Mouse (Mus musculus) limb, embryonic 14.5 days (tissue): ENCODE data around the gene Tagln. TPM values are rescaled to one million over a fixed set of nuclear protein-coding genes. Genes with fewer than 3 reads are reported as not detected.

ENCODE experiments used
- ATAC-seq: fragments of 200-750 bp; cut with Nextera tagmentation; 2 replicates; pipeline ENCODE4 v1.8.0; 2017; ENCODE audit warnings: low read depth, moderate number of reproducible peaks, moderate TSS enrichment; ENCODE audit not compliant: low FRiP score
- DNase-seq: peaks from one replicate; pipeline ENCODE4 v3.0.0-alpha.2; 2015; ENCODE audit warnings: low spot score
- H3K27ac ChIP-seq: fragments of 300-500 bp; sonication (generic); replicated peaks from 2 replicates; pipeline ENCODE4 v1.5.1; 2014; ENCODE audit warnings: low read depth, mild to moderate bottlenecking, low read length, moderate library complexity, mixed read lengths
- H3K27me3 ChIP-seq: fragments of 300-500 bp; sonication (generic); 2 replicates; pipeline ENCODE4 v1.6.1; 2014; ENCODE audit warnings: low read length, mixed read lengths; ENCODE audit not compliant: control insufficient read depth, insufficient read depth
- H3K36me3 ChIP-seq: fragments of 300-500 bp; sonication (generic); 2 replicates; pipeline ENCODE4 v1.6.1; 2014; ENCODE audit warnings: mild to moderate bottlenecking, low read length, moderate library complexity, mixed read lengths; ENCODE audit not compliant: control insufficient read depth, insufficient read depth
- H3K4me1 ChIP-seq: fragments of 300-500 bp; sonication (generic); 2 replicates; pipeline ENCODE4 v1.6.1; 2014; ENCODE audit warnings: antibody characterized with exemption, low read length, mixed read lengths; ENCODE audit not compliant: control insufficient read depth, insufficient read depth
- H3K4me2 ChIP-seq: fragments of 300-500 bp; sonication (generic); replicated peaks from 2 replicates; pipeline ENCODE4 v1.6.1; 2014; ENCODE audit warnings: low read depth, mild to moderate bottlenecking, low read length, moderate library complexity; ENCODE audit not compliant: severe bottlenecking
- H3K4me3 ChIP-seq: fragments of 300-500 bp; sonication (generic); replicated peaks from 2 replicates; pipeline ENCODE4 v1.5.1; 2014; ENCODE audit warnings: low read length
- H3K9ac ChIP-seq: fragments of 300-500 bp; sonication (generic); 2 replicates; pipeline ENCODE4 v1.6.1; 2014; ENCODE audit warnings: mild to moderate bottlenecking, low read depth, low read length, moderate library complexity; ENCODE audit not compliant: severe bottlenecking
- H3K9me3 ChIP-seq: fragments of 300-500 bp; sonication (generic); 2 replicates; pipeline ENCODE4 v1.6.1; 2016; ENCODE audit warnings: low read length; ENCODE audit not compliant: control insufficient read depth
- POLR2A ChIP-seq: fragments of 200-500 bp; IDR thresholded peaks from 2 replicates; pipeline ENCODE4 v1.8.0; 2012; ENCODE audit warnings: inconsistent platforms, mild to moderate bottlenecking, moderate library complexity, borderline replicate concordance; ENCODE audit not compliant: insufficient read depth, insufficient read length; ENCODE audit errors: extremely low read depth
- WGBS: fragments of 180-500 bp; shearing (Covaris S2); extraction: QIAGEN DNeasy Blood & Tissue Kit; methylation state at CpG from one replicate; pipeline ENCODE4 v1.1.7; 2014; 5-methylcytosine and 5-hydroxymethylcytosine counted together
- polyA plus RNA-seq, 2 experiments: library from polyadenylated mRNA; depleted of rRNA in 1 of 2; stranded (reverse) in 1 of 2; unstranded in 1 of 2; fragments of >200 nt; fragmentation: Nextera tagmentation in 1 of 2; extraction: Ambion mirVana in 1 of 2; gene quantifications; 2 replicates each; pipeline versions ENCODE4 v1.2.1 to v1.2.3; 2012 to 2014

Tagln gene
- polyA plus RNA-seq, 2 experiments, result 29.8 to 35.7 TPM

DNA sequence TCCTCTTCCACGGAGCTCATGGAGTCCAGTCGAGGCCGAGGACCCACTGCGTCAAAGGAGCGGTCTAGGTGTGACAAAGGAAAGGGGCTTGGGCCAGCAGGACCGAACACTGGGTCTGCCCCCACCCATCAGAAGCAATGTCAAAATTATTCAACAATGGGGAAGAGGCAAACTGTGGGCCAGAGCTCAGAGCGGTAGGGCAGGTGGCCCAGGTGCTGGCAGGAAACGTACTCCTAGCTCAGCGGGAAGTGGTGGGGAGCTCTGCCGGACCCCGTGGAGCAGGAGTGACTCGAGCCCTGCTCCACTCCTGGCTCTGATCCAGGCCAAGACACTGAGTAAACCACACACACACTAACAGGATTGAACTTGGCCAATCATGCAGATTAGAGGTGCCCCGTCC lies 9.9 kb upstream of the Tagln start:
- DNase-seq, result no peak
- Histone ChIP-seq H3K36me3 (peaks cover 97% of the 10 kb centered on the region), H3K4me1 (no peaks in the 10 kb centered on the region), H3K27me3 (no peaks in the 10 kb centered on the region), H3K27ac (no peak overlapping the region), H3K4me2 (no peak overlapping the region), H3K4me3 (no peak overlapping the region), H3K9ac (no peak overlapping the region), H3K9me3 (no peaks in the 10 kb centered on the region)
- 84% methylated on average over 13 of the region's 13 CpGs for WGBS
- no peak for TF ChIP-seq POLR2A
- no peak for ATAC-seq

DNA sequence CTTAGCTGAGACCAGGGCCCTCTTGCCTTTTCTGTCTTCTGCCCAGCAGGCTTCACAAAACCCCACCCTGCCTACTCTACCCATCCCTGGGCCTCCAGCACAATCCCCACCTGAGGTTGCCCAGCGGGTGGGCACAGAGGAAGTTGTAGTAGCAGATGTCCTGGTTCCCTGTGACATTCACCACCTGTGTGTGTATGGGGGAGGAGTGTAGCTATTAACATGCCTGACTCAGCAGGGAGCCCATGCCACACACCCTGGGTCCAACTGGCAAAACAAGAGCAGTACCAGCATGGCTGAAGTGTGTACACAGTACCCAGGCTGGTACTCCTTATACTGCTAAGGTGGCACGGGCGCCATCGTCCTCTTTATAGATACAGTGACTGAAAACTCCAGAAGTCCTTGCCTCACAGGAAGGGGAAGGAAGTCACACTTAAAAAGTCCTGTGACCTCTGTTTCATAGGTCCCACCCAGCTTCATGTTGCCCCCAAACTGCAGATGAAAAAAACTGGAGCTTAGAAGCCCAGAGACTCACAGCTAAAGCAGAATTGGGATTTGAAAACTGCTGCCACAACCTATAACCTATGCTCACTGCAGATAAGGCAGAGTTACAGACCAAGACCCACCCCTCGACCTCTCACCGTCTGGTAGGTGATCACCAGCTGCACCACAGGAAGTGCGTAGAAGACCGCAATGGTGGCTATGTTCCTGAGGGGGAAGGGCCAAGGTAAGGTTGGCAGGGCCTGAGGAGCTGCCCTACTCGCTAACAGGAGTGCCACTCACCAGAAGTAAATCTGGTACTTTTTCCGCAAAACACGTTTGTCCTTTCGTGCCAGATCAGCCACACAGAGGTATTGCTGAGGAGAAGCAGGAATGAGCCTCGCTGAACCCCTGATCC lies 8.9 kb upstream of the Tagln start:
- ATAC-seq (no peak), DNase-seq (no peak)
- H3K4me1 ChIP-seq, result no peaks in the 10 kb centered on the region
- H3K27me3 ChIP-seq, result no peaks in the 10 kb centered on the region
- no peak overlapping the region for H3K9ac ChIP-seq
- H3K4me2 ChIP-seq, result no peak overlapping the region
- H3K4me3 ChIP-seq, result no peak overlapping the region
- WGBS, result 80% methylated on average over 13 of the region's 13 CpGs
- H3K9me3 ChIP-seq, result no peaks in the 10 kb centered on the region
- H3K36me3 ChIP-seq, result peaks cover 92% of the 10 kb centered on the region
- no peak for TF ChIP-seq POLR2A
- H3K27ac ChIP-seq, result no peak overlapping the region

DNA sequence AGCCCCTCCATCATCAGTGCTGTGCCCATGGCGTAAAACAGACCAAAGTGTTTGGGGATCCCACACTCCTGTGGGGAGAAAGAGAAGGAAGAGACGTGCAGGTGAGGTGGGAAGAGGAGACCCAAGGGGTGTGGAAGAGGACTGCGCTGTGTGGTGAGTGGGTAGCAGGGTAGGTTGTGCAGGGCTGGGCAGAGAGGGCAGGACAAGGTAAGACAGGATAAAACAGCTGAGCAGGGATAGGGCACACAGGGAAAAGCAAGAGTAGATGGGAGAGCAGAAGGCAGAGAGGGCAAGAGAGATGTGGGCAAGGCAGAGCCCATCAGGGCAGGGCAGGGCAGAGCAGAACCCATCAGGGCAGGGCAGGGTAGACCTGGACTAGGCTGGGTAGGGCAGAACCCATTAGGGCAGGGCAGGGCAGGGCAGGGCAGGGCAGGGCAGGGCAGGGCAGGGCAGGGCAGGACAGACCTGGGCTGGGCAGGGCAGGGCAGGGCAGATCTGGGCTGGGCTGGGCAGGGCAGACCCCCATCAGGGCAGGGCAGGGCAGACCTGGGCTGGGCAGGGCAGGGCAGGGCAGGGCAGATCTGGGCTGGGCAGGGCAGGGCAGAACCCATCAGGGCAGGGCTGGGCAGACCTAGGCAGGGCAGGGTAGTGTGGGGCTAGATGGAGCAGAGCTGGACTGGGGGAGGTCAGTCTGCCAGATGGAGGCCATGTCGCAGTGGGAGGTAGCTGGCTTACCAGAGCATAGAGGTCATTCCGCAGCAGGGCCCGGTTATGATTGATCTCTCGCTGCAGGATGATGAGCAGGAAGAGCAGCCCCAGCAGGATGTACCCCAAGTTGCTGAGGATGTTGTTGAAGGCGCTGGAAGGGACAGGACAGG lies 8.0 kb upstream of the Tagln start:
- 89% methylated on average over 8 of the region's 8 CpGs for WGBS
- ATAC-seq, result no peak

DNA sequence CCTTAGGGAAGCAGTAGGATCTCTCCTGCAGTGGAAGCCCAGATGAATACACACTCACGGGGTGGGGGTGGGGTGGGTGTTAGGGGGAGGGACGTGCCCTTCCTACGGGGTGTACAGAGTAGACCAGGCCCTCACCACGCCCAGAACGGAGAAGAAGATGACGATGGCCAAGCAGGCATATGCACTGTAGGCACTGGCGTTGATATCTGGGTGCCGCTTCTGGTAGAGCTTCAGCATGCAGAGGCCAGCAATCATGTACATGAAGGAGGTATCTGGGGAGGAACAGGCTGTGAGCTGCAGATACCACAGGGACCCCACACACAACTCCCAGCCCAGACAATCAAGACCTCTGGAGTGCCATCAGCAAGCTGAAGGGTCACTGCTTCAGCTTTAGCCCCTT lies 7.1 kb upstream of the Tagln start:
- no peak for TF ChIP-seq POLR2A
- Histone ChIP-seq H3K27ac (no peak overlapping the region), H3K4me2 (no peak overlapping the region), H3K4me1 (no peaks in the 10 kb centered on the region), H3K36me3 (peaks cover 92% of the 10 kb centered on the region), H3K4me3 (no peak overlapping the region), H3K27me3 (no peaks in the 10 kb centered on the region), H3K9me3 (no peaks in the 10 kb centered on the region), H3K9ac (no peak overlapping the region)
- no peak for ATAC-seq
- 92% methylated on average over 8 of the region's 8 CpGs for WGBS
- no peak for DNase-seq

More for the DNA sequence above, 8.0 kb upstream of the Tagln start:
- H3K4me2 ChIP-seq, result no peak overlapping the region
- H3K36me3 ChIP-seq, result peaks cover 92% of the 10 kb centered on the region
- no peak for TF ChIP-seq POLR2A
- no peak for DNase-seq
- H3K9ac ChIP-seq, result no peak overlapping the region
- no peaks in the 10 kb centered on the region for H3K4me1 ChIP-seq
- no peaks in the 10 kb centered on the region for H3K27me3 ChIP-seq
- H3K4me3 ChIP-seq, result no peak overlapping the region
- H3K9me3 ChIP-seq, result no peaks in the 10 kb centered on the region
- no peak overlapping the region for H3K27ac ChIP-seq

DNA sequence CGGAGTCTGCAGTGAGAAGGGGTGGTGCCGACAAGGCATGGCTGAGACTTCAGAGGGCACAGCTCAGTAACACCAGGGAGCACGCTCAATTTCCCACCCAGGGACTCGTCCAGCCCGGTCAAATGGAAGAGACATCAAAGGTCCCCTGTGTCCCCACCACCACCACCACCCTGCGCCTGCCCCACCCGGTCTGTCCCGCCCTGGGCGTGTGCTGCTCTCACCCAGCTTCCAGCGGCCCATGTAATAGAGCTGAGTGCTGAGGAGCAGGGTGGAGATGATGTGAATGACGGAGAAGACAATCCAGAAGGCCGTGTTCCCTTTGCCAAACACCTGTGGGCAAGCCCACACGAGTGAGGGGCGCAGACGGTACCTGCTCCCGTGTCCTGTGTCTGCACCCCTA lies 6.6 kb upstream of the Tagln start:
- no peak for ATAC-seq

More for the DNA sequence above, 6.6 kb upstream of the Tagln start:
- Histone ChIP-seq H3K9ac (no peak overlapping the region), H3K9me3 (no peaks in the 10 kb centered on the region), H3K36me3 (peaks cover 88% of the 10 kb centered on the region), H3K4me3 (no peak overlapping the region), H3K27me3 (no peaks in the 10 kb centered on the region), H3K4me1 (no peaks in the 10 kb centered on the region), H3K4me2 (no peak overlapping the region), H3K27ac (no peak overlapping the region)
- DNase-seq, result no peak
- TF ChIP-seq POLR2A, result no peak
- WGBS, result 86% methylated on average over 15 of the region's 16 CpGs
